Mouse (Mus musculus) forebrain, postnatal 0 days (tissue): ENCODE data around the gene Hsd17b2. TPM values are rescaled to one million over a fixed set of nuclear protein-coding genes. Genes with fewer than 3 reads are reported as not detected.

ENCODE experiments used
- ATAC-seq: fragments of 200-750 bp; cut with Nextera tagmentation; 2 replicates; pipeline ENCODE4 v1.8.0; 2017; ENCODE audit warnings: mild to moderate bottlenecking, moderate library complexity
- DNase-seq: peaks from one replicate; pipeline ENCODE4 v3.0.0-alpha.2; 2015
- H3K27ac ChIP-seq: fragments of 300-500 bp; sonication (generic); 2 replicates; pipeline ENCODE4 v1.5.1; 2014; ENCODE audit warnings: low read depth, mild to moderate bottlenecking, antibody characterized with exemption, low read length, moderate library complexity, mixed read lengths
- H3K27me3 ChIP-seq: fragments of 300-500 bp; sonication (generic); 2 replicates; pipeline ENCODE4 v1.6.1; 2014; ENCODE audit warnings: mild to moderate bottlenecking, low read length, mixed read lengths; ENCODE audit not compliant: insufficient read depth
- H3K36me3 ChIP-seq: fragments of 300-500 bp; sonication (generic); 2 replicates; pipeline ENCODE4 v1.6.1; 2014; ENCODE audit warnings: mild to moderate bottlenecking, moderate library complexity; ENCODE audit not compliant: insufficient read depth
- H3K4me1 ChIP-seq: fragments of 300-500 bp; sonication (generic); 2 replicates; pipeline ENCODE4 v1.6.1; 2014; ENCODE audit warnings: antibody characterized with exemption; ENCODE audit not compliant: insufficient read depth
- H3K4me2 ChIP-seq: fragments of 300-500 bp; sonication (generic); 2 replicates; pipeline ENCODE4 v1.6.1; 2014; ENCODE audit warnings: low read depth, mild to moderate bottlenecking, moderate library complexity
- H3K4me3 ChIP-seq: fragments of 300-500 bp; sonication (generic); 2 replicates; pipeline ENCODE4 v1.5.1; 2014; ENCODE audit warnings: low read depth, low read length, mixed read lengths
- H3K9ac ChIP-seq: fragments of 300-500 bp; sonication (generic); 2 replicates; pipeline ENCODE4 v1.6.1; 2014; ENCODE audit warnings: mild to moderate bottlenecking
- H3K9me3 ChIP-seq: fragments of 300-500 bp; sonication (generic); 2 replicates; pipeline ENCODE4 v1.6.1; 2016; ENCODE audit warnings: low read length
- CTCF ChIP-seq: sonication (generic); IDR thresholded peaks from 2 replicates; pipeline ENCODE4 v1.5.1; 2016; ENCODE audit warnings: antibody characterized with exemption, control low read depth, low read depth
- WGBS: fragments of 180-500 bp; shearing (Covaris S2); extraction: QIAGEN DNeasy Blood & Tissue Kit; methylation state at CpG from one replicate; pipeline ENCODE4 v1.1.7; 2014; 5-methylcytosine and 5-hydroxymethylcytosine counted together
- polyA plus RNA-seq: library from polyadenylated mRNA; unstranded; fragments of >200 nt; fragmentation: Nextera tagmentation; extraction: Ambion mirVana; gene quantifications from 2 replicates; pipeline ENCODE4 v1.2.1, GENCODE M21; 2015
- total RNA-seq: library from RNA; depleted of rRNA; stranded (reverse); fragments of >200 nt; gene quantifications from 2 replicates; pipeline ENCODE4 v1.2.3, GENCODE M21; 2014

Gene Hsd17b2
- total and polyA plus RNA-seq, 2 experiments from 2014 or later: not detected

DNA sequence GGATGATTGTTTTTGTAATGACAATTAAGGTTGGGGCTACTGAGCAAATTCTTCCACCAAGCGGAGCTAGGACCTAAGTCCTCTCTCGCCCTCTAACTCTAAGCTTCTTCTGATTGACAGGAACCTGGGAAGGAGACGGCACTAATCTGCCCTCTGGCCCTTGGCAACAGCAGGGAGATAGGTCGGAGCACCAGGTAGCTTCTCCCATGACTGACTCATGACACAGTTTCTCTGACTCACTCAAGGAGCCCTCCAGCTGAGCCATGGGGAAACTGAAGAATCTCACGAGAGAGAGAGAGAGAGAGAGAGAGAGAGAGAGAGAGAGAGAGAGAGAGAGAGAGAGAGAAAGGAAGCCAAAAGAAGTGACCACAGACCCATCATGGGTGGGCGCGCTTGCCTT, 67.3 kb downstream of the Hsd17b2 start:
- Histone ChIP-seq H3K4me1 (no peaks in the 10 kb centered on the region), H3K27ac (no peak overlapping the region), H3K4me3 (no peak overlapping the region), H3K9ac (no peak overlapping the region), H3K27me3 (no peaks in the 10 kb centered on the region), H3K36me3 (no peaks in the 10 kb centered on the region), H3K4me2 (no peak overlapping the region), H3K9me3 (no peaks in the 10 kb centered on the region)
- no peak for TF ChIP-seq CTCF
- WGBS: 70% methylated on average over 7 of the region's 7 CpGs
- DNase-seq: no peak
- no peak for ATAC-seq

DNA sequence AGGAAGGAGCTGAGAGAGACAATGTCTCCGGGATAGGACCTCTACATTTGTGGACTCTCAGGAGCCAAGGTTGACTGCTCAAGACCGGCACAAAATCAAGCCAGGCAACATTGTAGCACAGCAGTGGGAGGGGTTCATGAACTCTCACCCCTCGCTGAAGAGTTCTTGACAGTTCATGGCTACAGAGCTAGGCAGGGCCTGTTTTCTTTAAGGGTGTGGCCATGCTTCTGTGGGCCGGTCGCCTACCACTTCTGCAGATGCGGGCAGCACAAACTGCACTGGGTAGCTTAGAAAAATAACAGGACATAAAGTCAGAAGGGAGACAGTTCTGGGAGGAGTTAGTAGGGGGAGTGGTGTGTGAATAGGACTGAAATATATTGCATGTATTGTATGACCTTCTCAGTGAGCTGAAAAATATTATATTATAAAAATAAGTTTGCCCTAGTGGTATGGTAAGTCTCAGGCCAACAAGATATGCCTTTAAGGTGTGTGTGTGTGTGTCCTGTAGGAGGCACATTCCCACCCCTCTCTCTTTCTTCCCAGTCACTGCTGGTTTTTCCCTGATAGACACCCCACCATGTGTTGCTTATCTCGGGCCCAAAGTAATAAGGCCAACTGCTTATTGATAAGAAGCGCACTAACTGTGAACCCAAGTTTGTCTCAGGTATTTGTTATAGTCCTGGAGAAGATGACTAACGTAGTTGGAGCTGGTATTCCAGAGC, 69.6 kb downstream of the Hsd17b2 start:
- DNase-seq (no peak), ATAC-seq (no peak)
- Histone ChIP-seq H3K27me3 (no peaks in the 10 kb centered on the region), H3K9me3 (no peaks in the 10 kb centered on the region), H3K9ac (no peak overlapping the region), H3K36me3 (no peaks in the 10 kb centered on the region), H3K4me1 (no peaks in the 10 kb centered on the region), H3K27ac (no peak overlapping the region), H3K4me3 (no peak overlapping the region), H3K4me2 (no peak overlapping the region)
- 88% methylated on average over 9 of the region's 9 CpGs for WGBS
- TF ChIP-seq CTCF: no peak

DNA sequence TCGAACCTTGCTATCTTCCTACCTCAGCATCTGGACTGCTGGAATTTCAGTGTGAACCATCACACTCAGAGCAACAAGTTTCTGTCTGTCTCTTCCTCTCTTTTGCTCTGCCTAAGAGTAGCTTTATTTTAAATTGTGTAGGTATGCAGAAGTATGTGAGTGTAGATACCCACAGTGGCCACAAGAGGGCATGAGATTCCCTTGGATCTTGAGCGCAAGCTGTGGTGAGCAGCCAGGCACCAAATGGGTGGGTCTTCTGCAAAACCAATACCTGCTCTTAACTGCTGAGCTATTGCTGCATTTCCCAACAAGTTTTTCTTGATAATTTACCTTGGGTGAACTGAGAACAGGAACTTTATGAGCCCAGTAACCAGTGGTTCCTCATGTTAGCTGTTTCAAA, 70.4 kb downstream of the Hsd17b2 start:
- TF ChIP-seq CTCF: peak; percentile 89
- WGBS: 73% methylated on average over 2 of the region's 2 CpGs
- Histone ChIP-seq H3K27ac (no peak overlapping the region), H3K27me3 (no peaks in the 10 kb centered on the region), H3K4me3 (no peak overlapping the region), H3K9ac (no peak overlapping the region), H3K4me1 (no peaks in the 10 kb centered on the region), H3K4me2 (no peak overlapping the region), H3K9me3 (no peaks in the 10 kb centered on the region), H3K36me3 (no peaks in the 10 kb centered on the region)
- peak; percentile 75 for DNase-seq
- ATAC-seq: no peak

- H3K4me1 ChIP-seq: no peaks in the 10 kb centered on the region
- DNase-seq (no peak), ATAC-seq (no peak)
- TF ChIP-seq CTCF: peak; percentile 26; the same call in 1 of the 2 replicates
- WGBS: 45% methylated on average over 2 of the region's 2 CpGs
- no peaks in the 10 kb centered on the region for H3K9me3 ChIP-seq
- no peak overlapping the region for H3K9ac ChIP-seq
- no peak overlapping the region for H3K4me2 ChIP-seq
- H3K27ac ChIP-seq: no peak overlapping the region
- no peaks in the 10 kb centered on the region for H3K36me3 ChIP-seq
- no peaks in the 10 kb centered on the region for H3K27me3 ChIP-seq
- H3K4me3 ChIP-seq: no peak overlapping the region
These were observed 70.9 kb downstream of the Hsd17b2 start for GRCm38 (mm10) chr8:117772597-117772996.

GRCm38 (mm10) chr8:117775626-117776025, 73.9 kb downstream of the Hsd17b2 start:
- DNase-seq (no peak), ATAC-seq (no peak)
- no peaks in the 10 kb centered on the region for H3K36me3 ChIP-seq
- TF ChIP-seq CTCF: no peak
- no peak overlapping the region for H3K9ac ChIP-seq
- H3K4me2 ChIP-seq: no peak overlapping the region
- no peaks in the 10 kb centered on the region for H3K9me3 ChIP-seq
- 39% methylated on average over 10 of the region's 10 CpGs for WGBS
- no peaks in the 10 kb centered on the region for H3K27me3 ChIP-seq
- no peak overlapping the region for H3K27ac ChIP-seq
- H3K4me3 ChIP-seq: no peak overlapping the region
- no peaks in the 10 kb centered on the region for H3K4me1 ChIP-seq

- DNase-seq (no peak), ATAC-seq (no peak)
- H3K4me1 ChIP-seq: no peaks in the 10 kb centered on the region
- no peak overlapping the region for H3K4me3 ChIP-seq
- no peaks in the 10 kb centered on the region for H3K36me3 ChIP-seq
- no peak overlapping the region for H3K4me2 ChIP-seq
- no peaks in the 10 kb centered on the region for H3K9me3 ChIP-seq
- H3K27me3 ChIP-seq: no peaks in the 10 kb centered on the region
- H3K9ac ChIP-seq: no peak overlapping the region
- H3K27ac ChIP-seq: no peak overlapping the region
- no peak for TF ChIP-seq CTCF
- WGBS: 86% methylated on average over 10 of the region's 10 CpGs
These were observed 74.4 kb downstream of the Hsd17b2 start for GRCm38 (mm10) chr8:117776075-117776474.

DNA sequence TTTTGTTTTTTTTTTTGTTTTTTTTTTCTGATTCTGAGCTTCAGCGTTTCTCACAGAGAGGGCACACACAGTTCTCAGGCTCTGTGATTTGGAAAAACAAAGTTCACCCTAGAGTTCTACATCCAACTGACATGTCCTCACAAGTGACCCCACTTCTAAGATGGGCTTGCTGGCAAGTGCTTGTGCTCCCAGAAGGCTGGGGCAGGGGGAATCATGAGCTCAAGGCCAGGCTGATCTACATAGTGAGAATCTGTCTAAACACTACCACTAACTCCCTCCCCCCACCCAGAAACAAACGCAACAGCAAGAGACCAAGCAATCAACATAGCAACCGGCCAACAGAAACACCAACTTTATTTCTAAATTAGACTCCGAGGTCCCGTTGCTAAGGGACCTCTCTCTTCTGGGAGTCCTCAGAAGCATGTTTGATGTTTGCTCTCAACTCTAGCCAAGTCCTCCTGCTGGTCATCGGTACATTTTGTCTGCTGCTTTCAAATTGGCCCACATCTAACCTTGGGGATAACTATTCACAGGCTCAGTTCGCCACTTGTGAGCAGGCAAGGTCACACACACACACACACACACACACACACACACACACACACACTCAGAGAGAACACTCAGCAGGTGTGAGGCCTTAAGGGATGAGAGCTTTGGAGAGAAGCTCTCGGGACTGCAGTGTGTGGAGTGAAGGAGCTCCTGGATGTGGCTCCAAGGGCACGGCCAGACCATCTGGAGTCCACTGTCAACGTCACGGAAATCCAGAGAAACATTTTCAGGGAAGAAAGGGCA, 77.0 kb downstream of the Hsd17b2 start:
- Histone ChIP-seq H3K27me3 (no peaks in the 10 kb centered on the region), H3K4me1 (no peaks in the 10 kb centered on the region), H3K4me2 (no peak overlapping the region), H3K4me3 (no peak overlapping the region), H3K9me3 (no peaks in the 10 kb centered on the region), H3K27ac (0 out of 2 replicates have a peak overlapping the region, but pooled peaks have one; percentile 2), H3K9ac (no peak overlapping the region), H3K36me3 (no peaks in the 10 kb centered on the region)
- TF ChIP-seq CTCF: no peak
- WGBS: 64% methylated on average over 11 of the region's 11 CpGs
- ATAC-seq: no peak
- no peak for DNase-seq
